Mouse (Mus musculus) left cerebral cortex, postnatal 4 days (tissue): ENCODE results near the gene Ptchd3. TPM values are rescaled to one million over a fixed set of nuclear protein-coding genes. Genes with fewer than 3 reads are reported as not detected.
A peak's percentile ranks its signal among the peaks of the same experiment; 100 is the strongest.

ENCODE experiments used
- DNase-seq: peaks from one replicate; pipeline ENCODE4 v3.0.0-alpha.2; 2022
- intact Hi-C: fragments of 180-260 bp; cut with DNase I; formaldehyde crosslinking; loops from one replicate; pipeline ENCODE4 v1.15.1; 2025
- total RNA-seq, 2 experiments: library from RNA; stranded (reverse); gene quantifications; 2 replicates each; pipeline ENCODE4 v1.2.3; 2021

Gene Ptchd3
- total RNA-seq, result not detected

DNA sequence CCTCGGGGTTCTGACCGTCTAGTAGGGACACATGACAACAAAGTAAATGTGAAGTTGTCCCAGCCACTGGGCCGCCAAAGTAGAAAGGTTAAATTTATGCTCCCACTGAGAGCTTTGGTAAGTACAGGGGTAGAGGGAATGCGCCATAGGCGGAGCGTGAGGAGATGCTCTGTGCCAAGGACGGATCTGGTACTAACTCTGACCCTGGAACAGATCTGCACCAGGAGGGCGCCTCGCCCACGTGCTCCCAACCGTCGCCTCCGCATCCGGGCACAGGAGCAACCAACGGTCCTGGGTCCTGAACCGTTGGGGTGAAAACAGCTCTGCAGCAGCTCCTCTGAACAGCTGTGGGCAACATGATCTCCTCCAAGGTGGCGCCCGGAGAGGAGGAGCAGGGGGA lies at the start of gene Ptchd3:
Ptchd3 (plus strand) TSS at position 301 of the 400 bp plus-strand sequence.
- no peak for DNase-seq
- intact Hi-C loops, result no loop called here

DNA sequence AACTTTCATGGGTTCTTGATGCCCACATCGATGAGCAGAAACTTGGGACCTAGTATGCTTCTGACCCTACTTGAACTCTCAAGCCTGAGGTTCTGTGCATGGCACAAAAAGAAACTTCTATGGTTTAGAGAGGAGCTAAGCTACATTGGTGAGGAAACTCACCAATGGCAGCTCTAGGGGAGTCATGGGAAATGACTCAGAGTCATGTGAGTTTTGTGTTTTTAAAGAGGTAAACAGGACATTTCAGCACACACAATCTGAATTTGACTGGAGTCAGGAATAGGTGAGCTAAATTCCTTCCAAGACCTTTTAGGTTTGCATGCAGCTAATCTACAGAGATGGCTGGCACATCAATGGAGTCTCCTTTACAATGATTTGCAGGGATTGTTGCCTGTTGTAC lies 48.2 kb upstream of the Ptchd3 start:
- intact Hi-C loops, result no loop called here
- DNase-seq, result no peak

GRCm38 (mm10) chr11:121787456-121787855 lies 42.6 kb upstream of the Ptchd3 start:
- intact Hi-C loops, result no loop called here
- DNase-seq, result no peak

DNA sequence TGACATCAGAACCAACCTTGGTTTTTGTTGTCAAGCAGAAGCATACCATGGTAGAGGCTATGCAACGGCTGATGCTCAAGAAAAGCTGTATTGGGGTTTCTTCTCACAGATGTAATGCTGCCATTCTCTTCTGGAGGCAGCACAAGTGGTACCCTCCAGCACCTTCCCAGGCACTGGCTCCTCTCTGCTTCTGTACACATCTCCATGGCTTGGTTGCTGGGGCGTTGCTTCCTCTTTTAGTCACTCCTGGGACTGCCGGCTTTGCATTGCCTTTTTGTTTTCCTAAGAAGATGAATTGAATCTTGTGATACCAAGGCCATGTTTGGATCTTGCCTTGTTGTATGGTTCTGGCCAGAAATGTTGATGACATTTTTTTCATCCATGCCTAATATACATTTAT lies 40.5 kb upstream of the Ptchd3 start:
- no peak for DNase-seq
- intact Hi-C loops, result no loop called here

DNA sequence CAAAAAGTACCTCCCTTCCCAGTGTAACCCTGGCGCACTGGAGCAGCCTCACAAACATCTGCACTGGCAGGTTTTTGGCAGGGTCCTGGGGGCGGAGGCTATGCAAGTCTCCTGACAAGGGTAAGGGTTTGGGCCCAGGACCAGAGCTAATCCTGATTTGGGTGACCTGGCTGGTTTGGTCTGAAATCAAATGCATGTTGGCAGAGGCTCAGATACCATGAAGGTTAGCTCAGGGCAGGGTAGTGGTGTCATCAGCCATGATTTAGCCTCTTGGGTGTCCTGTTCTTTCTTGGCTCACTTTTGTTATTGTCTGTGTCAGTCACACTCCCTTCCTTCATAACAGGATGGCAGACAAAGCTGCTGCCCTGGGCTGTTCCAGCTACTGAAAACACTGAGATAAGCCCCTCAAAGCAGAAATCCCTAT lies 39.4 kb upstream of the Ptchd3 start:
- DNase-seq, result peak; percentile 13
- intact Hi-C loops, result no loop called here

DNA sequence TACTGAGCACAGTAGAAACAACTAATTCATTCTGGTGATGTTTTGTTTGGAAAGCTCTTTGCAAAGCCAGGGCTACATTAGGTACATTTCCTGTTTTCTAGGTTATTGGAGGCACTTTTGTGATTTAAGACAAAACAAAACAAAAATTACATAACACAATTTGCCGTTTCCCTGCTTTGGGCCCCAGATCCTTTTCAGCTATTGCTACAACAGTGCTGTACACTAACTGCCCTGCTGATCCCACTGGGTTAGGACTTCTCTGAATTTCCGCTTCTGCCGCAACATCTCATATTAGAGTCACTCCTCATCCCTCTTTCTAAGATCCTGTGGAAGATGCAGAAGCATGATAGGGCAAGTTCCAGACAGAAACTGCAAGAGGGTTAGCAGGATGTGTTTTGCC lies 38.6 kb upstream of the Ptchd3 start:
- intact Hi-C loops, result no loop called here
- DNase-seq, result no peak

- DNase-seq, result no peak
- intact Hi-C loops, result no loop called here
Observed at GRCm38 (mm10) chr11:121791991-121792390, 38.1 kb upstream of the Ptchd3 start.

- no peak for DNase-seq
- intact Hi-C loops, result no loop called here
Observed at GRCm38 (mm10) chr11:121793530-121793929, 36.5 kb upstream of the Ptchd3 start.

GRCm38 (mm10) chr11:121794186-121794585 lies 35.9 kb upstream of the Ptchd3 start:
- intact Hi-C loops, result no loop called here
- no peak for DNase-seq

DNA sequence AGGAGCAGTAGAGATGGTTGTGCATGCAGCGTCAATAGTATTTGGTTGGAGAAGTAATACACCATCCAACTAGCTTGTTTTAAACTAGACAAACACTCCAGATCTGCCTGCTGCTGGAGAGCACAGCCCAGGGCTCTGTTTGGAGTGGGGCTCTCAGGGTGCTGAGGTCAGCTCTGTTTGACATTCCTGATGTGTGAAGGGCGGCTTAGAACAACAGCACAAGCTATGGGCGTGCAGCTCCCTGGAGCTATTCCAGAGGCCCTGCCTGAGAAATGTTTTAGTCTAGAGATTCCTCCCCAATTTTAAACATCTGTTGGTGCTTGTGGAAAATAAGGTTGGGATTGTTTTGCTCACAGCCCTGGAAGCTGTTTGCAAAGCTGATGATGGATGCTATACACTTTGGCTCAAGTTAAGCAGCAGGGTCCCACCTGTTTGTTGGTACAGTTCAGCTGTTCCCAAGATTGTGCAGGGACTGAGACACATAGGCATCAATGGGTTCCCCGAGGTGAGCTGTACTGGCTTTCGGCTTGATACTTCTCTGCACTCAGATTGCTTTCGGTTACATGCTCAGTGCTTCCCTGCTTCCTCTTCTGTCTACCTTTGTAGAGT lies 35.4 kb upstream of the Ptchd3 start:
- intact Hi-C loops, result no loop called here
- no peak for DNase-seq

GRCm38 (mm10) chr11:121795978-121796377 lies 34.1 kb upstream of the Ptchd3 start:
- intact Hi-C loops, result no loop called here
- DNase-seq, result no peak

GRCm38 (mm10) chr11:121798591-121798990 lies 31.5 kb upstream of the Ptchd3 start:
- no peak for DNase-seq
- intact Hi-C loops, result no loop called here

DNA sequence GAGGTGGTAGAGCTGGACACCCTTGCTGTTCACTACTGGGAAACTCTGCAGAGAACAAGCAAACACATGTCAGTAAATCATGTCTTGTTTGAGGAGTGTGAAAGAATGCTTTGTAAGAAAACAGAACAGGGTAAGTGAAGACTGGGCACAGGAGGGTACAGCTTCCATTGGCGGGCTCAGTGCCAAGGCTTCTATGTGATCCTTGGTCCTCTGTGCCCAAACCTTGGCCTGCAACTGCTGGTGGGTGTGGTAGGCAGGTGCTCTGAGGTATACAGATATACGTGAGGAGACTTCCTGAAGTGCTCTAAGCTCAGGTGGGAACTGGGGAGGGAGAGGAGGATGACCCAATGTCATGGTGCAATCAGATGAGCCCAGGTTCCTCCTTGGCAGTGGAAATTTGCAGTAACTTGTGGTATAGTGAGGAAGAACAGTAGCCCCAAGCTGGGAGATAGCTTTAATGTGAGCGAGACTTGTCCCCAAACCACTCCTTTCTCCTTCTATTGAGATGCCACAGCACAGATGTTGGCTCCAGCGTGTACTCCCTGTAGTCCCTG lies 30.2 kb upstream of the Ptchd3 start:
- intact Hi-C loops, result no loop called here
- DNase-seq, result no peak

DNA sequence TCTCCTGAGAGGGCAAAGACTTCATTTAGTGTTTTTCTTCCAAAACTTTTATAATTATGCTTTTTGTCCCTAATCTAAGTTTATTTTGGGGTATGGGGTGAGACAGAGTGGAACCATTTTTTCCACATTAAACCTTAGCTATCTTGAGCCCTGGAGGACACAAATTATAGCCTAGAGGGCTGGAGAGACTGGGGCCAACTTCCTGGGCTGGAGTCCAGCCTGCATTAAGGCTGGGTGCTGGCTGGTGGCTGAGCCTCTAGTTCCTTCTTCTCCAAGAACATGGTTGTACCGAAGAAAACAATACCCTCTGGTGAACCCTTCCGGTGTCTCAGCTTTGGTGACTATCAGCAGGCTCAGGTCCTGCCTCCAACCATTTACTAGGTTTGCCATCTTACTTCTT lies 27.3 kb upstream of the Ptchd3 start:
- DNase-seq, result no peak
- intact Hi-C loops, result no loop called here

- DNase-seq, result no peak
- intact Hi-C loops, result loop anchor here (5.0 kb wide), 2 partner anchors 152 to 327 kb away; no protein-coding TSS in a partner anchor
Observed at GRCm38 (mm10) chr11:121804258-121805027, 25.6 kb upstream of the Ptchd3 start.

- intact Hi-C loops, result loop anchor here (5.0 kb wide), 2 partner anchors 156 to 331 kb away; no protein-coding TSS in a partner anchor
Observed at GRCm38 (mm10) chr11:121808204-121808852, 21.7 kb upstream of the Ptchd3 start.

GRCm38 (mm10) chr11:121808866-121809265 lies 21.2 kb upstream of the Ptchd3 start:
- intact Hi-C loops, result loop anchor here (5.0 kb wide), 2 partner anchors 157 to 332 kb away; no protein-coding TSS in a partner anchor
- peak; percentile 56 for DNase-seq

More at GRCm38 (mm10) chr11:121808204-121808852, 21.7 kb upstream of the Ptchd3 start:
- peak; percentile 88 for DNase-seq

DNA sequence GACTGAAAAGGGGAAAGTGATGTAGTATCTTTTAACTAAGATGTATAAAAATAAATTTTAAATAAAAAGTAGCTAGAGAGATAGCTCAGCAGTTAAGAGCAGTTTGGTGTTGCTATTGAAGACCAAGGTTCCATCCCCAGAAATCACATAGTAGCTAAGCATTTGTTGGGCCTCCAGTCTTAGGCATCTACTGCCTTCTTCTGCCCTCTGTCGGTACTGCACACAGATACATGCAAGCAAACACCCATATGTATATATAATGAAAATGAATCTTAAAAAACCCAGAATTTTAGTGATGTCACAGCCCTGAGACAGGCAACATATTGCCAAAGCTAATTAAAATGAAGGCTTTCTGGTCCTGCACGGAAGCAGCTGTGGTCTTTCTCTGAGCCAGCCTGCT lies 15.9 kb downstream of the Ptchd3 start:
- DNase-seq, result no peak

GRCm38 (mm10) chr11:121847790-121848299 lies 17.8 kb downstream of the Ptchd3 start:
- intact Hi-C loops, result no loop called here
- peak; percentile 84 for DNase-seq

More for the DNA sequence above, 15.9 kb downstream of the Ptchd3 start:
- intact Hi-C loops, result no loop called here
